In genomic region chr14:60148893-60149292, GRCm38 (mm10) we compare ENCODE assay signal across 21 mouse cellular contexts. TPM values are rescaled to one million over a fixed set of nuclear protein-coding genes. Genes with fewer than 3 reads are reported as not detected.
DNase-seq lines count a peak whose midpoint lies in the region; ATAC-seq and TF ChIP-seq lines count a peak whose summit lies in the region.
"Had no signal": no experiment of that assay in that cellular context is flagged by ENCODE, and none has a peak within 500 bp of the region (broad histone marks: within the 10 kb centered on the region; RNA-seq: fewer than 3 reads in every experiment).

No protein-coding gene starts in this region.

- H3K4me1 ChIP-seq in E14TG2a.4 (replicated peaks; ENCODE audit: low read depth, low read length) (peaks cover 17% of the 10 kb centered on the region), ES-Bruce4 (ENCODE audit: control insufficient read depth, insufficient read depth, low read length) (peaks cover 8% of the 10 kb centered on the region), ES-E14 (ENCODE audit: control insufficient read depth in 2 of 2, insufficient read depth in 2 of 2, low read length in 2 of 2, poor library complexity in 1 of 2) (peaks cover 4 to 7% of the 10 kb centered on the region in 2 experiments)
- H3K4me1 ChIP-seq in forebrain, embryonic 14.5 days (ENCODE audit: control insufficient read depth, insufficient read depth, low read length): no peaks in the 10 kb centered on the region
- no peaks in the 10 kb centered on the region for H3K4me1 ChIP-seq in forebrain, embryonic 11.5 days (replicated peaks; ENCODE audit: control insufficient read depth, insufficient read depth, low read length)
- H3K4me1 ChIP-seq: embryonic facial prominence, embryonic 13.5 days; embryonic facial prominence, embryonic 15.5 days; forebrain, embryonic 12.5 days; forebrain, embryonic 15.5 days had no signal

- in situ Hi-C loops in ES-E14 (cut with MboI; ENCODE audit: low sequenced_read_pairs in 2 of 2, unreplicated experiment in 2 of 2): no loop called here

- WGBS in forebrain, embryonic 14.5 days: 68% methylated on average over 3 of the region's 3 CpGs
- 51% methylated on average over 3 of the region's 3 CpGs for WGBS in forebrain, embryonic 11.5 days

- H3K9ac ChIP-seq in ES-Bruce4 (ENCODE audit: low read depth, poor library complexity, severe bottlenecking) (no peak overlapping the region), ES-E14 (ENCODE audit: insufficient read depth, low read depth, low read length, poor library complexity, severe bottlenecking) (no peak overlapping the region)
- H3K9ac ChIP-seq in forebrain, embryonic 14.5 days (ENCODE audit: low read length): no peak overlapping the region
- H3K9ac ChIP-seq in forebrain, embryonic 11.5 days (ENCODE audit: low read length): no peak overlapping the region
- H3K9ac ChIP-seq: embryonic facial prominence, embryonic 13.5 days; embryonic facial prominence, embryonic 15.5 days; forebrain, embryonic 12.5 days; forebrain, embryonic 15.5 days; forebrain, postnatal 0 days had no signal

- H3K36me3 ChIP-seq in E14TG2a.4 (ENCODE audit: insufficient read depth, low read length) (no peaks in the 10 kb centered on the region), ES-Bruce4 (ENCODE audit: control insufficient read depth, insufficient read depth, low read length, poor library complexity, severe bottlenecking) (no peaks in the 10 kb centered on the region), ES-E14 (ENCODE audit: control insufficient read depth, insufficient read depth, low read length, poor library complexity, severe bottlenecking) (no peaks in the 10 kb centered on the region)
- H3K36me3 ChIP-seq in forebrain, embryonic 14.5 days (ENCODE audit: control insufficient read depth, insufficient read depth, low read length): no peaks in the 10 kb centered on the region
- H3K36me3 ChIP-seq in forebrain, embryonic 11.5 days (ENCODE audit: control insufficient read depth, insufficient read depth, low read length): no peaks in the 10 kb centered on the region
- H3K36me3 ChIP-seq: embryonic facial prominence, embryonic 13.5 days; embryonic facial prominence, embryonic 15.5 days; forebrain, embryonic 12.5 days; forebrain, embryonic 15.5 days had no signal

- H3K27ac ChIP-seq in ES-Bruce4 (ENCODE audit: insufficient read depth, low read length) (no peak overlapping the region), ES-E14 (ENCODE audit: insufficient read depth, low read depth, low read length, poor library complexity, severe bottlenecking) (no peak overlapping the region)
- no peak overlapping the region for H3K27ac ChIP-seq in forebrain, embryonic 14.5 days (ENCODE audit: low read depth, low read length)
- no peak overlapping the region for H3K27ac ChIP-seq in forebrain, embryonic 11.5 days (ENCODE audit: low read depth, low read length)
- H3K27ac ChIP-seq: embryonic facial prominence, embryonic 13.5 days; embryonic facial prominence, embryonic 15.5 days; forebrain, embryonic 12.5 days; forebrain, embryonic 15.5 days had no signal

- 0 out of 2 replicates have a peak overlapping the region, but pooled peaks have one; percentile 10 for H3K4me3 ChIP-seq in E14TG2a.4 (replicated peaks; ENCODE audit: low read length)
- H3K4me3 ChIP-seq in ES-Bruce4 (ENCODE audit: low read depth, low read length): no peak overlapping the region
- no peak overlapping the region for H3K4me3 ChIP-seq in ES-E14 (ENCODE audit: insufficient read depth in 1 of 2, low read depth in 1 of 2, low read length in 2 of 2, poor library complexity in 1 of 2, severe bottlenecking in 1 of 2)
- H3K4me3 ChIP-seq in forebrain, embryonic 14.5 days (ENCODE audit: low read depth, low read length): no peak overlapping the region
- no peak overlapping the region for H3K4me3 ChIP-seq in forebrain, embryonic 11.5 days (ENCODE audit: low read depth, low read length)
- H3K4me3 ChIP-seq: embryonic facial prominence, embryonic 13.5 days; embryonic facial prominence, embryonic 15.5 days; forebrain, embryonic 12.5 days; forebrain, embryonic 15.5 days had no signal

- no peaks in the 10 kb centered on the region for H3K27me3 ChIP-seq in E14TG2a.4 (ENCODE audit: insufficient read depth, low read length)
- H3K27me3 ChIP-seq in ES-Bruce4 (ENCODE audit: control insufficient read depth, insufficient read depth, low read length, poor library complexity, severe bottlenecking): no peaks in the 10 kb centered on the region
- H3K27me3 ChIP-seq in forebrain, embryonic 14.5 days (replicated peaks; ENCODE audit: control insufficient read depth, insufficient read depth, low read length): no peaks in the 10 kb centered on the region
- H3K27me3 ChIP-seq in forebrain, embryonic 11.5 days (ENCODE audit: control insufficient read depth, insufficient read depth, low read length): no peaks in the 10 kb centered on the region
- H3K27me3 ChIP-seq: embryonic facial prominence, embryonic 13.5 days; embryonic facial prominence, embryonic 15.5 days; forebrain, embryonic 12.5 days; forebrain, embryonic 15.5 days had no signal

- H3K9me3 ChIP-seq in E14TG2a.4 (ENCODE audit: low read length): no peaks in the 10 kb centered on the region
- no peaks in the 10 kb centered on the region for H3K9me3 ChIP-seq in ES-Bruce4 (replicated peaks; ENCODE audit: control insufficient read depth, insufficient read depth, low read length, poor library complexity, severe bottlenecking)
- H3K9me3 ChIP-seq in ES-E14 (ENCODE audit: control insufficient read depth, insufficient read depth, low read depth, low read length): no peaks in the 10 kb centered on the region
- no peaks in the 10 kb centered on the region for H3K9me3 ChIP-seq in forebrain, embryonic 14.5 days (replicated peaks; ENCODE audit: control insufficient read depth, low read length)
- no peaks in the 10 kb centered on the region for H3K9me3 ChIP-seq in forebrain, embryonic 11.5 days (ENCODE audit: control insufficient read depth, low read length)
- H3K9me3 ChIP-seq: embryonic facial prominence, embryonic 13.5 days; embryonic facial prominence, embryonic 15.5 days; forebrain, embryonic 12.5 days; forebrain, embryonic 15.5 days had no signal

- peak; percentile 20 for DNase-seq in ES-E14 (ENCODE audit: low read depth, low spot score)
- peak; percentile 51 for DNase-seq in ZHBTc4 (ENCODE audit: low read depth, low spot score)
- no peak for DNase-seq in forebrain, embryonic 14.5 days (ENCODE audit: low spot score)
- no peak for DNase-seq in forebrain, embryonic 11.5 days (ENCODE audit: low spot score)
- no peak for DNase-seq in cerebellum, postnatal 4 days (ENCODE audit: low spot score in 2 of 2)
- DNase-seq: adrenal gland, adult 2 months; adrenal gland, postnatal 10 days; adrenal gland, postnatal 25 days; cerebellum, adult 11-12 months; cerebellum, adult 2 months; cerebellum, adult 9-10 months; cerebellum, postnatal 10 days; cerebellum, postnatal 25 days; embryo, embryonic 11 days; forebrain, postnatal 0 days had no signal

- no peak overlapping the region for H3K4me2 ChIP-seq in forebrain, embryonic 14.5 days (ENCODE audit: low read length)
- no peak overlapping the region for H3K4me2 ChIP-seq in forebrain, embryonic 11.5 days (ENCODE audit: low read depth, low read length, severe bottlenecking)
- H3K4me2 ChIP-seq: embryonic facial prominence, embryonic 13.5 days; embryonic facial prominence, embryonic 15.5 days; forebrain, embryonic 12.5 days; forebrain, embryonic 15.5 days had no signal

- TF ChIP-seq POLR2A in ES-Bruce4 (IDR thresholded peaks at IDR 0.05; ENCODE audit: insufficient read depth, low read length): no peak

- TF ChIP-seq CTCF in E14TG2a.4 (conservative IDR thresholded peaks at IDR 0.05; ENCODE audit: low read length) (no peak; the same call in 1 of the 2 replicates), ES-Bruce4 (IDR thresholded peaks at IDR 0.05; ENCODE audit: low read depth, low read length) (no peak)

- TF ChIP-seq EP300 in ES-Bruce4 (IDR thresholded peaks at IDR 0.05; ENCODE audit: insufficient read depth, low read depth, low read length): peak; percentile 71

- ATAC-seq in forebrain, embryonic 14.5 days: no peak
- no peak for ATAC-seq in forebrain, embryonic 11.5 days (replicated peaks; ENCODE audit: low FRiP score)
- ATAC-seq: forebrain, embryonic 15.5 days; forebrain, postnatal 0 days had no signal

TF ChIP-seq in ES-E14, 5 proteins besides CTCF, POLR2A, EP300 and RAD21:
- TF ChIP-seq MAFK (IDR thresholded peaks at IDR 0.05; ENCODE audit: insufficient read depth, low read depth, low read length) (no peak), HCFC1 (IDR thresholded peaks at IDR 0.05; ENCODE audit: borderline replicate concordance, insufficient read depth, low read length) (no peak)

RNA-seq across cellular contexts. Expression of gene Atp8a2, which starts 48.1 kb away (rescaled TPM):
- polyA plus RNA-seq in ES-Bruce4 (2011; ENCODE audit: insufficient read depth, insufficient read length, low read depth, missing spikeins): 1.1 and 1.7 TPM in 2 replicates
- total RNA-seq in ES-E14 (2012; rRNA removed): 0.62 and 1.1 TPM in 2 replicates
- 13.0 and 22.7 TPM in 2 replicates for polyA plus RNA-seq in forebrain, embryonic 14.5 days (2014; fragmentation: Nextera tagmentation; extraction: Ambion mirVana)
- 4.9 and 6.8 TPM in 2 replicates for polyA plus RNA-seq in forebrain, embryonic 11.5 days (2014; fragmentation: Nextera tagmentation; extraction: Ambion mirVana)

Comparison
In these comparisons a context has a peak if more than half of its experiments do, and no peak if none do; other contexts are left out.
1. DNase-seq: peak in ES-E14 (single experiment) and ZHBTc4 (single experiment); none in forebrain, embryonic 14.5 days (single experiment), forebrain, embryonic 11.5 days (single experiment) and cerebellum, postnatal 4 days (0 of 2).